Mouse (Mus musculus) thymus, postnatal 10 days (tissue): ENCODE measurements around the gene Olfr1163.
"Not testable (repeated sequence)": the region's sequence is repeated elsewhere in the genome, so short reads cannot be mapped to it uniquely, and the experiment has no call there.

Experiments
- DNase-seq, 2 experiments: peaks; one replicate each; pipeline ENCODE4 v3.0.0; 2021; ENCODE audit warnings: low spot score in 2 of 2

Olfr1163 gene

DNA sequence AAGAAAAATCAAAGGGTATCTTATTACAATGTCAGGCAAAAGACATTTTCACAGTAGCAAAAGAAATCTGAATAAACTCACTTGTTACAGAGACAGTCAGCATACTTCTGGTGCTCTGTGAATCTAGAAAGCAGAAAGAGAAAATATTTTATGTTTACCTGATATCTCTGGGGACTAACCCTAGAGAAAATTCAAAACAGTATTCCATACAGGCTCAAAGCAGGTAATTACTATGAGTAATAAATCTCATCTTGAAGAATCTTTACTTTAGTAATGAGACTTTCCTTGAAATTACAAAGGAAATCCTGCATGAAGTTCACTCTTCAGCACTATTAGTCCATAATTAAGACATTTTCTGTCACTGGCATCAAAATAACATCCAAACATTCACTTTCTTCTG is at the start of gene Olfr1163:
TSS of gene Olfr1163 (minus strand) at position 101 of the 400 bp plus-strand sequence.
- DNase-seq, result no peak

DNA sequence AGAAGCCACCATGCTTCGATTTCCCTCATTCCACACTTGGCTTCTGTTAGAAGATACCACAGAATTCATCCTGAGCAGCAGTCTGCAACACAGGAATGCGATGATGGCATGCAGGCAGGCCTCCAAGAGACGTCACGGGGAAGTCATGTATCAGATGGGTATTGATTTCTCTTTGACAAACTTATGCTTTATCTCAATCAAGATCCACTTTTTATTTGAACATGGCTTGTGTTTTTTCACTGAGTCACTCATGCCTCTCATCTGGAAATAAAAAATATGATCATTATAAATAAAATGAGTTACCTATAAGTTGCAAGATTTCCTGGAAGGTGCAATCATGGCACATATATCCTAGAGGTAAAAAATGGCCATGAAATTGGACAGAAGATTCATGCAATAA is 22.2 kb upstream of the Olfr1163 start, which contains the start of gene Olfr1164:
TSS of gene Olfr1164 (minus strand) at position 101 of the 400 bp plus-strand sequence.
- DNase-seq, result no peak

DNA sequence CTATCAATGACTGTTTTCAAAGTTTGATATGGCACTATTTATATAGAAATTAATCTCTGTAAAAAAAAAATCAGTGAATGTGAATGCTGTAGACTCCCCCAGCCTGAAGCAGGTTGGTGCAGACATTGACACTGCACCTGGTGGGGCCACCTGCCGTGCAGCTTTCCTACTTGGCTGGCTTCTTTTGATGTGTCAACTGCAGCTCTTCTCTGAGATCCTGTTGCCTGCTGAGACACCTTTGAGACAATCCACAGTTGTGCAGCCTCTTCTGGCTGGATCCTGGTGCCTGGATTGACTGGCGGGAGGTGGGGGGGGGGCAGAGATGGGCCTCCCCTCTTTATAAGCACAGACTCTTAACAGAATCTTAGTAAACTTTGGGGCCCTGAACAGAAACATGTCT is 8.0 kb downstream of the Olfr1163 start:
- DNase-seq, result no peak

DNA sequence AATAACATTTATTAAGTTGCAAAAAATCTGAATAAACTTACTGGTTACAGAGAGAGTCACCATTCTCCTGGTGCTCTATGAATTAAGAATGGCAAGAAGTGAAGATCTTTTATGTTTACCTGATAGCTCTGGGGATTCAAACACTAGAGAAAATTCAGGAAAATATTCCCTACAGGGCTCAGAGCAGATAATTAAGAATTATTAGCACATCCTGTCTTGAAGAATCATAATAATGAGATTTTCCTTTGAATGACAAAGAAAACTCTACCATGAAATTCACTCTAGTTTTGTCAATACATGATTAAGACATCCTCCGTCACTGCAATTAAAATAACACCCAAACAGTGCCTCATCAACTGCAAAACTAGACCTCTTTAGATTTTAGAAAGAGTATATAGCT is 20.6 kb downstream of the Olfr1163 start, which contains the start of gene Olfr1162:
TSS of gene Olfr1162 (minus strand) at position 101 of the 400 bp plus-strand sequence.
- no peak for DNase-seq

DNA sequence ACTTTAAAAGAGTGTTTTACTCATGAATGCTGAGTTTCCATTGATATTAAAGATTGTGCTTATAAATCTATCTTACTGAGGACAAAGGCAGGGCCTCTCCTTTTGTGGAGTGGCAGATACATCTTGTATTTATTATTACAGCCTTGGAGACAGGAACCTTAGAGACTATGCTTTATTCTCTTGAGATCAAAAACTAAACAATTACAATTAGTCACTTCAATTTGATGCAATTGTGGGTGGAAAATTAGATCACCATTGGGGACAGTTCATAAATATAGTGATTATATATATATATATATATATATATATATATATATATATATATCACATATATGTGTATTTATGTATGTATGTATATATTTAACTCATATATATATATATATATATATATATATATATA is 34.0 kb downstream of the Olfr1163 start, which contains the start of gene Olfr73:
TSS of gene Olfr73 (minus strand) at position 101 of the 400 bp plus-strand sequence.
- no peak for DNase-seq

DNA sequence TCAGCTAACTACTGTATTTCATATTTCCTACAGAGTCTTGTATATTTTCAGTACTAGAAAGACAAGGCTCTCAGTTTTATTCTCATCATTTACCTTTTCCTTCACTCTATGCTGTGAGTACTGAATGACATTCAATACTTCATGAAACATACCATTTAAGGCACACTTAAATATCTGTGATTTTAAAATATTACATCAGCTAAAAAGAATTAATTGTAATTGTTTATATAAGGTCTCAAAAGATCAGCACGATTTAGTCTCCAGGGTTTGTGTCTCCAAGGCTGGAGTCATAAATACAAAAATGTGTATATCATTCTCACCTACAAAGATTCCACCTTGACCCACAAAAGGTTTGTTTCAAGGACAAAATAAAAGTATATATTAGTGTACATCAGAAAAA is 49.2 kb downstream of the Olfr1163 start, which contains the start of gene Olfr1161:
TSS of gene Olfr1161 (plus strand) at position 301 of the 400 bp plus-strand sequence.
- DNase-seq, result not testable (repeated sequence)
